Mouse (Mus musculus) cortical plate, adult 2 months (tissue): Measurements from ENCODE around the gene Rreb1.

Source experiments
- CTCF ChIP-seq: fragments of 200-500 bp; IDR thresholded peaks from 2 replicates; pipeline ENCODE4 v1.5.1; 2011; ENCODE audit warnings: mild to moderate bottlenecking, control low read depth, low read length; ENCODE audit not compliant: insufficient read depth; ENCODE audit errors: extremely low read depth
- POLR2A ChIP-seq: fragments of 200-500 bp; IDR thresholded peaks from 2 replicates; pipeline ENCODE4 v1.6.1; 2011; ENCODE audit warnings: mild to moderate bottlenecking, low read length, control low read depth; ENCODE audit not compliant: insufficient read depth; ENCODE audit errors: extremely low read depth

- TF ChIP-seq POLR2A (no peak), CTCF (no peak)
These were observed 75.8 kb downstream of the Rreb1 start for GRCm38 (mm10) chr13:37854031-37854431.
